Mouse (Mus musculus): ENCODE data around the gene Rhbdf2.
"Not testable (repeated sequence)": the region's sequence is repeated elsewhere in the genome, so short reads cannot be mapped to it uniquely, and the experiment has no call there.

DNA sequence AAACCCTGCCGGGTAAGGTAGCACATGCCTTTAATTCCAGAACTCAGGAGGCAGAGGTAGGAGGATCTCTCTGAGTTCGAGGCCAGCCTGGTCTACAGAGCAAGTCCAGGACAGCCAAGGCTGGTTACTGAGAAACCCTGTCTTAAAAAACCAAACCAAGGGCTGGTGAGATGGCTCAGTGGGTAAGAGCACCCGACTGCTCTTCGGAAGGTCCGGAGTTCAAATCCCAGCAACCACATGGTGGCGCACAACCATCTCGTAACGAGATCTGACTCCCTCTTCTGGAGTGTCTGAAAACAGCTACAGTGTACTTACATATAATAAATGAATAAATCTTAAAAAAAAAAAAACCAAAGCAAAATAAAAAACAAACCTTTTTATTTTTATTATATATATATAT lies 9.8 kb upstream of the Rhbdf2 start:
- not testable (repeated sequence) for TF ChIP-seq POLR2A (IDR thresholded peaks at IDR 0.05; ENCODE audit: control insufficient read depth in 1 of 2, insufficient read depth in 1 of 2, low read depth in 1 of 2, low read length in 2 of 2, poor library complexity in 1 of 2); USF2 (IDR thresholded peaks at IDR 0.05; ENCODE audit: borderline replicate concordance in 1 of 2, insufficient read depth in 1 of 2, low read depth in 1 of 2, low read length in 2 of 2); EP300 (IDR thresholded peaks at IDR 0.05; ENCODE audit: low read depth in 1 of 2, low read length in 2 of 2); GATA1 (IDR thresholded peaks at IDR 0.05; ENCODE audit: low read depth, low read length); ELF1 (IDR thresholded peaks at IDR 0.05; ENCODE audit: low read depth, low read length); MAX (IDR thresholded peaks at IDR 0.05; ENCODE audit: low read length); MAFK (IDR thresholded peaks at IDR 0.05; ENCODE audit: borderline replicate concordance, low read depth, low read length); RCOR1 (IDR thresholded peaks at IDR 0.05; ENCODE audit: low read depth, low read length); CHD2 (IDR thresholded peaks at IDR 0.05; ENCODE audit: low read length)
- TF ChIP-seq CTCF (IDR thresholded peaks at IDR 0.05 in 2 of 3, conservative IDR thresholded peaks at IDR 0.05 in 1 of 3; ENCODE audit: control insufficient read depth in 1 of 3, insufficient read depth in 1 of 3, low read depth in 2 of 3, low read length in 3 of 3, poor library complexity in 1 of 3, severe bottlenecking in 1 of 3) = peak; percentile 19 to 65 (median 46); a peak in 5 of 6 replicates
